Mouse (Mus musculus): ENCODE results near the gene Htra3.

DNA sequence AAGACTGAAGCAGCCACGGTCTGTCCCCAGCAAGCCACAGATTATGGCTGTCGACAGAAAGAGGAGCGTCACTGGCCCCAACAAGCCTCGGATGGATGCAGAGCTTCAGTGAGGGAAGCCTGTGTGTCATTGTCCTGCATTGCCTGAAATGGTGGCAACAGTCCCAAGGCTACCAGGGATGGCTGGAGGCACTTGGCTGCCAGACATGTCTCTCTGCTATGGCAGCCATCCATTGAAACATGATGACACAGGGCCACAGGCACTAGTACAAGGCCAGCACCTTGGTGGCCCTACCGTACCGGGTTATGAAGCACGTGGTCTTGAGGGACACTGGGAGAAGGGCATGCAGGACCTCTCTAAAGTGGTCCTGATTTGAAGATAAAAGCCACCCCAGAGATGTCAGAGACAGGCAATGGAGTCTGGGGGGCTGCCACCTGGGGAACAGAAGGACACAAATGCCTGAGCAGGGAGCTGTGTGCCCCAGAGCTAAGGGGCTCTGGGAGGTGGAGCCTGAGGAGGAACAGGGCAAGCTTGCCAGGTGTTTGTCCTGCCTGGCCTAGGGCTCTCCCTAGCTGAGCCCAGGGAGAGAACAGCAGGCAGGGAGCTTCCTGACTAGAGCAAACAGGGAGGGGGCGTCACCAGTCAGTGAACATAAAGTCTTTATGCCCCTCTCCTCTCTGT is 11.0 kb upstream of the Htra3 start:
- TF ChIP-seq CTCF (IDR thresholded peaks at IDR 0.05; ENCODE audit: low read depth): no peak
- no peak for TF ChIP-seq EP300 (IDR thresholded peaks at IDR 0.05; ENCODE audit: low read depth)
